Mouse (Mus musculus): ENCODE results near the gene Tmem183a. TPM values are rescaled to one million over a fixed set of nuclear protein-coding genes. Genes with fewer than 3 reads are reported as not detected.

Gene Tmem183a
- polyA plus RNA-seq (2015; fragmentation: Illumina TruSeq; extraction: RNeasy Lipid Tissue Mini Kit (QIAGEN cat#74804); ENCODE audit: insufficient read depth, low replicate concordance) = 56.0 TPM

GRCm38 (mm10) chr1:134361857-134362212 is at the start of gene Tmem183a:
Tmem183a (minus strand) TSS chr1:134361979.

GRCm38 (mm10) chr1:134405509-134406413 is 44.0 kb upstream of the Tmem183a start, which contains the start of gene Cyb5r1:
Cyb5r1 (plus strand) TSS chr1:134405559.

DNA sequence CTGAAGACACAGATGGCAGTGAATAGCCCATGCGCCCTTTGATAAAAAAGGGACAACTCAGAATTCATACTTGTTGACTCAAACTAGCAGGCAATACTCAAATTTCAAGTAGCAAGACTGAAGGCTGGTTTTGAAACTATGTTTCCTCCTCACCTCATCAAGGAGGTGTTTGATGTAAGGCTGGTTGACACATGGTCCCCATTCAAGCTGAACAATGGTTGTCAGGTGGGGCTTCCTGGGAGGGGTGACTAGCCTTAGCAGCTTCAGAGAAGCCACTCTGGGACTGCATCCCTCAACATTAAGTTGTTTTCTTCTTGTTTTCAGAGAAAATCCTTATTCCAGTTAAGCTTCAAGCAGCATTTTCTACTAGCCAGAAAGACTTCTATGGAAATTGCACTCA is 23.9 kb upstream of the Tmem183a start, which contains the start of gene 4933406M09Rik:
TSS of gene 4933406M09Rik (plus strand) at position 275 of the 400 bp plus-strand sequence.

GRCm38 (mm10) chr1:134332770-134333271 is 29.0 kb downstream of the Tmem183a start, which contains the start of gene Ppfia4:
Ppfia4 (minus strand) TSS chr1:134332928.

Other genes with a start within 250 kb of the Tmem183a start
- gene Chil1, start 179.8 kb downstream of the Tmem183a start, polyA plus RNA-seq (2015; fragmentation: Illumina TruSeq; extraction: RNeasy Lipid Tissue Mini Kit (QIAGEN cat#74804); ENCODE audit: insufficient read depth, low replicate concordance) = 2.8 TPM
- not detected for gene Mybph, start 168.5 kb downstream of the Tmem183a start, polyA plus RNA-seq (2015; fragmentation: Illumina TruSeq; extraction: RNeasy Lipid Tissue Mini Kit (QIAGEN cat#74804); ENCODE audit: insufficient read depth, low replicate concordance)
- not detected for gene Adora1, start 126.5 kb downstream of the Tmem183a start, polyA plus RNA-seq (2015; fragmentation: Illumina TruSeq; extraction: RNeasy Lipid Tissue Mini Kit (QIAGEN cat#74804); ENCODE audit: insufficient read depth, low replicate concordance)
- not detected for gene Myog, start 72.0 kb downstream of the Tmem183a start, polyA plus RNA-seq (2015; fragmentation: Illumina TruSeq; extraction: RNeasy Lipid Tissue Mini Kit (QIAGEN cat#74804); ENCODE audit: insufficient read depth, low replicate concordance)
- gene Ppfia4, start 29.1 kb downstream of the Tmem183a start, polyA plus RNA-seq (2015; fragmentation: Illumina TruSeq; extraction: RNeasy Lipid Tissue Mini Kit (QIAGEN cat#74804); ENCODE audit: insufficient read depth, low replicate concordance) = 20.4 TPM
- gene 4933406M09Rik, start 24.0 kb upstream of the Tmem183a start, polyA plus RNA-seq (2015; fragmentation: Illumina TruSeq; extraction: RNeasy Lipid Tissue Mini Kit (QIAGEN cat#74804); ENCODE audit: insufficient read depth, low replicate concordance) = not detected
- 38.5 TPM for gene Cyb5r1, start 43.6 kb upstream of the Tmem183a start, polyA plus RNA-seq (2015; fragmentation: Illumina TruSeq; extraction: RNeasy Lipid Tissue Mini Kit (QIAGEN cat#74804); ENCODE audit: insufficient read depth, low replicate concordance)
- gene Adipor1, start 53.4 kb upstream of the Tmem183a start, polyA plus RNA-seq (2015; fragmentation: Illumina TruSeq; extraction: RNeasy Lipid Tissue Mini Kit (QIAGEN cat#74804); ENCODE audit: insufficient read depth, low replicate concordance) = 76.8 TPM
- gene Klhl12, start 93.6 kb upstream of the Tmem183a start, polyA plus RNA-seq (2015; fragmentation: Illumina TruSeq; extraction: RNeasy Lipid Tissue Mini Kit (QIAGEN cat#74804); ENCODE audit: insufficient read depth, low replicate concordance) = 26.8 TPM
- gene Rabif, start 132.7 kb upstream of the Tmem183a start, polyA plus RNA-seq (2015; fragmentation: Illumina TruSeq; extraction: RNeasy Lipid Tissue Mini Kit (QIAGEN cat#74804); ENCODE audit: insufficient read depth, low replicate concordance) = 32.5 TPM
- gene Mgat4e, start 187.7 kb upstream of the Tmem183a start, polyA plus RNA-seq (2015; fragmentation: Illumina TruSeq; extraction: RNeasy Lipid Tissue Mini Kit (QIAGEN cat#74804); ENCODE audit: insufficient read depth, low replicate concordance) = not detected
- gene Kdm5b, start 198.2 kb upstream of the Tmem183a start, polyA plus RNA-seq (2015; fragmentation: Illumina TruSeq; extraction: RNeasy Lipid Tissue Mini Kit (QIAGEN cat#74804); ENCODE audit: insufficient read depth, low replicate concordance) = 18.1 TPM

All from spleen, adult 10 weeks (tissue).